Mouse (Mus musculus) monocyte, adult 2 months (primary cell): ENCODE measurements around the gene Itprid2.

Experiments
- DNase-seq, 2 experiments: peaks; one replicate each; pipeline ENCODE4 v3.0.0; 2022; ENCODE audit warnings: low spot score in 2 of 2, low read depth in 1 of 2

Gene Itprid2

DNA sequence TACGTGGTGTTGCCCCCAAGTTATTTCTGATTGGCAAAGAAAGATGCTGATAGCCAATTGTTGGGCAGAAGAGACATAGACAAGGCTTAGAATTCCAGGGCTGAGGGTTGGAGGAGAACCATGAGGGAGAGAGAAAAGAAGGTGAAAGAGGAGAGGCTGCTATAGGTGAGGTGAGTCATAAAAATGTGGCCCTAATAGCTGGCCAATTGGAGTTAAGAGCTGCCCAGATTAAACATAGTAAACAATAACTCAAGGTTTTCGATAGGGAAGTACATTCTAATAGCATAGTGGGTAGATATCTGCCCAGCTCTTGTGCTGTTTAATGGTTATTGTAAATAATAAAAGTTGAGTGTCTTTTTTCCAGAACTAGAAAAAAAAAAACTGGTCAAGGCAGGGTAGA is 69.6 kb downstream of the Itprid2 start:
- no peak for DNase-seq

DNA sequence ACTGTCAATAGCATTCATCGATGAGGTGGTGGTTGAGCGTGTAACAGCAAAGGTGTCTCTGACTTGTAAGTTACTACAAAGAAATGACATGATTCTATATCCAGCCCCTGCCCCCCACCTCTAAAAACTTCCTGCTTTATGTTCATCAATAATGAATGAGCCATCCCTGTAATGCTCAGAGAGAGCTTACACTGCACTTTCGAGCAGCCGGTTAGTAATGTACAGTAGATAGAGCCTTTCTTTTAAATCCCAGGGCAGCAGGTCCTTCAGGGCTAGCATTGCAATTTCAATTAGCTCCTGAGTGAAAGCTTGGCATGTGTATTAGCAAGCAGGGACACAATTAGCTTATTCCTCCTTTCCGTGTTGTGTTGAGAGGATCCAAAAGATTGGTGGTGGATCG is 72.4 kb downstream of the Itprid2 start, which contains the start of gene Ppp1r1c:
Ppp1r1c (plus strand) TSS at position 206 of the 400 bp plus-strand sequence.
- DNase-seq, result no peak

DNA sequence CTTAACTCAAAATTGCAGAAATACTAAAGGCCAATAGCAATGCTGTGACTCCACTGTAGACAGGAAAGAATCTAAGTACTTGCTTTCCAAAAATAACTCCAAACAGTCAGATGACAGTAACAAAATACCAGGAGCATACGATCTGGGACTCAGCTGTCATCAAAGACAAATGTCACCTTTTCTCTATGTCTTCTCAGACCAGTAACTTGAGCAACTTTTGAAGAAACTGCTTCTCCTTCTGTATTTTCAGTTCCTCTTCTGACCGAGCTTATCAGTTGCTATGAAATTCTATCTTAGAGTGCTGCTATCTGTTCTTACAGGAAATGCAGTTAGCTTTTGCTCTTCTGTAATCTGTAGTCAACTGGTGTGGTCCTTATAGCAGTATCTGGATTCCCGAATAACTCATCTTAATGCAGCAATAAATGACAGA is 78.5 kb downstream of the Itprid2 start:
- DNase-seq, result peak in 1 of 2 experiments; percentile 2

- no peak for DNase-seq
Measured at GRCm38 (mm10) chr2:79714745-79715144, 79.6 kb downstream of the Itprid2 start.

GRCm38 (mm10) chr2:79715925-79716324 is 80.8 kb downstream of the Itprid2 start:
- no peak for DNase-seq

DNA sequence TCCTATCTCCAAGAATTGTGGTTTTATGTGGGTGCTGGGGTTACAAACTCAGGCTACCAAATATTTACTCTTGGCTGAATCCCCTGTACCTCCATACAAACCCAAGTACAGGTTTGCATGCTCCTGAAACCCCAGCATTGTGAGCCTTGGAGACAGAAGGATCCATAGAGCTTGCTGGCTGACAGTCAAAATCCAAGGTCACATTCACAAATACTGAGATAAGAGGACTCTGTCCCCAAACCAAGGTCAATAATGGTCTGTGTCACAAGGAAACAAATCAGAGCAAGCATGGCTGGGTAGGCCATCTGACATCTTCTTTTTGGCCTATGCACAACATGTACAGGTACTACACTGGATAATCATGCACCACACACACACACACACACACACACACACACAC is 82.7 kb downstream of the Itprid2 start:
- no peak for DNase-seq

- DNase-seq, result no peak
Measured at GRCm38 (mm10) chr2:79722415-79722814, 87.3 kb downstream of the Itprid2 start.
